Mouse (Mus musculus) stomach, embryonic 16.5 days (tissue): ENCODE data around the gene Sypl2. TPM values are rescaled to one million over a fixed set of nuclear protein-coding genes. Genes with fewer than 3 reads are reported as not detected.
A peak's percentile ranks its signal among the peaks of the same experiment; 100 is the strongest.

Experiments used
- ATAC-seq: fragments of 200-750 bp; cut with Nextera tagmentation; 2 replicates; pipeline ENCODE4 v1.8.0; 2017; ENCODE audit warnings: moderate number of reproducible peaks, moderate TSS enrichment; ENCODE audit not compliant: insufficient read depth, low FRiP score
- H3K27ac ChIP-seq: fragments of 300-500 bp; sonication (generic); 2 replicates; pipeline ENCODE4 v1.5.1; 2014; ENCODE audit warnings: low read length
- H3K27me3 ChIP-seq: fragments of 300-500 bp; sonication (generic); 2 replicates; pipeline ENCODE4 v1.6.1; 2014; ENCODE audit warnings: low read length, control low read depth, mixed read lengths; ENCODE audit not compliant: control insufficient read depth, insufficient read depth
- H3K36me3 ChIP-seq: fragments of 300-500 bp; sonication (generic); 2 replicates; pipeline ENCODE4 v1.6.1; 2014; ENCODE audit warnings: low read length; ENCODE audit not compliant: control insufficient read depth, insufficient read depth
- H3K4me1 ChIP-seq: fragments of 300-500 bp; sonication (generic); 2 replicates; pipeline ENCODE4 v1.6.1; 2014; ENCODE audit warnings: low read length, control low read depth, mixed read lengths; ENCODE audit not compliant: control insufficient read depth, insufficient read depth
- H3K4me2 ChIP-seq: fragments of 300-500 bp; sonication (generic); 2 replicates; pipeline ENCODE4 v1.6.1; 2014; ENCODE audit warnings: low read depth, low read length, mixed read lengths
- H3K4me3 ChIP-seq: fragments of 300-500 bp; sonication (generic); replicated peaks from 2 replicates; pipeline ENCODE4 v1.5.1; 2014; ENCODE audit warnings: mild to moderate bottlenecking, low read length
- H3K9ac ChIP-seq: fragments of 300-500 bp; sonication (generic); 2 replicates; pipeline ENCODE4 v1.6.1; 2014; ENCODE audit warnings: low read length
- H3K9me3 ChIP-seq: fragments of 300-500 bp; sonication (generic); replicated peaks from 2 replicates; pipeline ENCODE4 v1.6.1; 2016; ENCODE audit warnings: low read length, control low read depth; ENCODE audit not compliant: control insufficient read depth
- WGBS: fragments of 180-500 bp; shearing (Covaris S2); extraction: QIAGEN DNeasy Blood & Tissue Kit; methylation state at CpG from one replicate; pipeline ENCODE4 v1.1.7; 2014; 5-methylcytosine and 5-hydroxymethylcytosine counted together
- polyA plus RNA-seq: library from polyadenylated mRNA; unstranded; fragments of >200 nt; fragmentation: Nextera tagmentation; extraction: Ambion mirVana; gene quantifications from 2 replicates; pipeline ENCODE4 v1.2.1, GENCODE M21; 2015

The Sypl2 gene
- polyA plus RNA-seq, 1 experiment from 2014 or later: 3.4 TPM

- Histone ChIP-seq H3K36me3 (no peaks in the 10 kb centered on the region; the same call in 1 of the 2 replicates), H3K27me3 (no peaks in the 10 kb centered on the region), H3K4me1 (peaks cover 23% of the 10 kb centered on the region), H3K4me3 (peak within 1 kb of the TSS; percentile 58), H3K9ac (peak within 1 kb of the TSS; percentile 71), H3K4me2 (peak within 1 kb of the TSS; percentile 63), H3K9me3 (no peaks in the 10 kb centered on the region), H3K27ac (peak within 1 kb of the TSS; percentile 89)
- WGBS: 3% methylated on average over 44 of the region's 44 CpGs
- ATAC-seq: peak; percentile 95
Measured at GRCm38 (mm10) chr3:108200329-108201323, 25.8 kb downstream of the Sypl2 start, which contains the start of gene Cyb561d1. TSS of gene Cyb561d1 (minus strand) at chr3:108201212.

- H3K9ac ChIP-seq: no peak overlapping the region; the same call in 1 of the 2 replicates
- peaks cover 23% of the 10 kb centered on the region for H3K4me1 ChIP-seq
- H3K27ac ChIP-seq: no peak overlapping the region
- 93% methylated on average over 6 of the region's 6 CpGs for WGBS
- H3K4me3 ChIP-seq: no peak overlapping the region
- H3K9me3 ChIP-seq: no peaks in the 10 kb centered on the region
- H3K4me2 ChIP-seq: no peak overlapping the region
- no peaks in the 10 kb centered on the region for H3K36me3 ChIP-seq
- ATAC-seq: no peak
- no peaks in the 10 kb centered on the region for H3K27me3 ChIP-seq
Measured at GRCm38 (mm10) chr3:108199231-108199630, 27.2 kb downstream of the Sypl2 start.

GRCm38 (mm10) chr3:108197066-108197497 is 29.4 kb downstream of the Sypl2 start:
- H3K4me2 ChIP-seq: peak overlapping the region; percentile 14; the same call in 1 of the 2 replicates
- ATAC-seq: no peak
- peaks cover 21% of the 10 kb centered on the region for H3K4me1 ChIP-seq
- H3K9me3 ChIP-seq: no peaks in the 10 kb centered on the region
- no peaks in the 10 kb centered on the region for H3K27me3 ChIP-seq
- H3K4me3 ChIP-seq: no peak overlapping the region
- peak overlapping the region; percentile 12 for H3K9ac ChIP-seq
- WGBS: 26% methylated on average over 13 of the region's 14 CpGs
- H3K27ac ChIP-seq: no peak overlapping the region
- H3K36me3 ChIP-seq: no peaks in the 10 kb centered on the region

- Histone ChIP-seq H3K36me3 (no peaks in the 10 kb centered on the region), H3K27me3 (no peaks in the 10 kb centered on the region), H3K4me2 (no peak overlapping the region), H3K9me3 (no peaks in the 10 kb centered on the region), H3K27ac (no peak overlapping the region), H3K4me3 (no peak overlapping the region), H3K9ac (no peak overlapping the region), H3K4me1 (peaks cover 13% of the 10 kb centered on the region)
- no peak for ATAC-seq
- WGBS: 72% methylated on average over 7 of the region's 7 CpGs
Measured at GRCm38 (mm10) chr3:108195941-108196590, 30.4 kb downstream of the Sypl2 start.

- H3K9ac ChIP-seq: no peak overlapping the region
- no peak overlapping the region for H3K27ac ChIP-seq
Measured at GRCm38 (mm10) chr3:108195287-108195686, 31.2 kb downstream of the Sypl2 start.

GRCm38 (mm10) chr3:108193686-108194085 is 32.8 kb downstream of the Sypl2 start:
- Histone ChIP-seq H3K9ac (no peak overlapping the region), H3K4me1 (peaks cover 19% of the 10 kb centered on the region), H3K36me3 (no peaks in the 10 kb centered on the region), H3K9me3 (no peaks in the 10 kb centered on the region), H3K27me3 (no peaks in the 10 kb centered on the region), H3K27ac (no peak overlapping the region), H3K4me3 (no peak overlapping the region), H3K4me2 (no peak overlapping the region)
- no peak for ATAC-seq
- WGBS: 45% methylated on average over 4 of the region's 4 CpGs

More at GRCm38 (mm10) chr3:108195287-108195686, 31.2 kb downstream of the Sypl2 start:
- Histone ChIP-seq H3K4me1 (peaks cover 11% of the 10 kb centered on the region), H3K4me3 (no peak overlapping the region), H3K36me3 (no peaks in the 10 kb centered on the region), H3K9me3 (no peaks in the 10 kb centered on the region), H3K4me2 (no peak overlapping the region), H3K27me3 (no peaks in the 10 kb centered on the region)
- no peak for ATAC-seq
- 85% methylated on average over 4 of the region's 4 CpGs for WGBS

- ATAC-seq: no peak
- WGBS: 28% methylated on average over 5 of the region's 5 CpGs
- no peak overlapping the region for H3K4me3 ChIP-seq
- H3K27ac ChIP-seq: no peak overlapping the region
- H3K4me2 ChIP-seq: peak overlapping the region; percentile 35; the same call in 1 of the 2 replicates
- H3K9me3 ChIP-seq: no peaks in the 10 kb centered on the region
- H3K27me3 ChIP-seq: no peaks in the 10 kb centered on the region
- H3K9ac ChIP-seq: peak overlapping the region; percentile 51
- H3K36me3 ChIP-seq: no peaks in the 10 kb centered on the region
- H3K4me1 ChIP-seq: peaks cover 8% of the 10 kb centered on the region
Measured at GRCm38 (mm10) chr3:108189897-108190296, 36.6 kb downstream of the Sypl2 start.

- 71% methylated on average over 9 of the region's 9 CpGs for WGBS
- H3K4me3 ChIP-seq: no peak overlapping the region
Measured at GRCm38 (mm10) chr3:108188716-108189490, 37.5 kb downstream of the Sypl2 start.

More at GRCm38 (mm10) chr3:108188716-108189490, 37.5 kb downstream of the Sypl2 start:
- H3K4me1 ChIP-seq: peaks cover 8% of the 10 kb centered on the region
- no peak overlapping the region for H3K4me2 ChIP-seq
- H3K9ac ChIP-seq: no peak overlapping the region
- no peaks in the 10 kb centered on the region for H3K27me3 ChIP-seq
- no peak for ATAC-seq
- H3K27ac ChIP-seq: no peak overlapping the region
- H3K36me3 ChIP-seq: no peaks in the 10 kb centered on the region
- no peaks in the 10 kb centered on the region for H3K9me3 ChIP-seq
